Mouse (Mus musculus): ENCODE data around the gene Cttn. TPM values are rescaled to one million over a fixed set of nuclear protein-coding genes. Genes with fewer than 3 reads are reported as not detected.

Cttn gene
- polyA plus RNA-seq, 1 experiment, result 120 TPM

- no peak overlapping the region for H3K4me3 ChIP-seq
- H3K36me3 ChIP-seq (ENCODE audit: control insufficient read depth, insufficient read depth), result no peaks in the 10 kb centered on the region
- no peak for TF ChIP-seq E2F4 (IDR thresholded peaks at IDR 0.05; ENCODE audit: insufficient read depth)
- no peak for TF ChIP-seq MYOG (IDR thresholded peaks at IDR 0.05; ENCODE audit: control insufficient read depth in 1 of 3, insufficient read depth in 1 of 3, insufficient read length in 2 of 3, low read depth in 2 of 3)
- TF ChIP-seq MAX (IDR thresholded peaks at IDR 0.05; ENCODE audit: low read depth), result no peak
- no peak for TF ChIP-seq CEBPB (IDR thresholded peaks at IDR 0.05; ENCODE audit: insufficient read depth, poor library complexity, severe bottlenecking)
- no peak for TF ChIP-seq POLR2AphosphoS2 (IDR thresholded peaks at IDR 0.05; ENCODE audit: insufficient read length, low read depth)
- TF ChIP-seq TCF3 (IDR thresholded peaks at IDR 0.05; ENCODE audit: insufficient read length, low read depth), result no peak
- no peak for TF ChIP-seq MYOD1 (IDR thresholded peaks at IDR 0.05; ENCODE audit: control insufficient read depth in 1 of 3, insufficient read length in 2 of 3, low read depth in 2 of 3)
- TF ChIP-seq USF1 (IDR thresholded peaks at IDR 0.05; ENCODE audit: low read depth), result no peak
- TF ChIP-seq POLR2A (IDR thresholded peaks at IDR 0.05; ENCODE audit: insufficient read length, low read depth), result no peak
- TF ChIP-seq SRF (IDR thresholded peaks at IDR 0.05; ENCODE audit: control insufficient read depth, insufficient read length, low read depth), result no peak
- H3K4me2 ChIP-seq (ENCODE audit: low read depth), result no peak overlapping the region
- H3ac ChIP-seq (ENCODE audit: control insufficient read depth, insufficient read length), result no peak overlapping the region
- H3K79me2 ChIP-seq (ENCODE audit: control insufficient read depth, insufficient read depth), result no peaks in the 10 kb centered on the region
- H3K27me3 ChIP-seq (ENCODE audit: control insufficient read depth, insufficient read depth, insufficient read length), result no peaks in the 10 kb centered on the region
Observed at GRCm38 (mm10) chr7:144427460-144427859, 43.3 kb downstream of the Cttn start.

GRCm38 (mm10) chr7:144426594-144426993, 44.2 kb downstream of the Cttn start:
- H3K4me2 ChIP-seq (ENCODE audit: low read depth), result no peak overlapping the region
- TF ChIP-seq MYOD1 (IDR thresholded peaks at IDR 0.05; ENCODE audit: control insufficient read depth in 1 of 3, insufficient read length in 2 of 3, low read depth in 2 of 3) (no peak), TCF12 (IDR thresholded peaks at IDR 0.05; ENCODE audit: insufficient read depth, poor library complexity, severe bottlenecking) (no peak), E2F4 (IDR thresholded peaks at IDR 0.05; ENCODE audit: insufficient read depth) (no peak), MYOG (IDR thresholded peaks at IDR 0.05; ENCODE audit: control insufficient read depth in 1 of 3, insufficient read depth in 1 of 3, insufficient read length in 2 of 3, low read depth in 2 of 3) (no peak), CEBPB (IDR thresholded peaks at IDR 0.05; ENCODE audit: insufficient read depth, poor library complexity, severe bottlenecking) (no peak), POLR2A (IDR thresholded peaks at IDR 0.05; ENCODE audit: insufficient read length, low read depth) (no peak), SRF (IDR thresholded peaks at IDR 0.05; ENCODE audit: control insufficient read depth, insufficient read length, low read depth) (no peak), POLR2AphosphoS2 (IDR thresholded peaks at IDR 0.05; ENCODE audit: insufficient read length, low read depth) (no peak), USF1 (IDR thresholded peaks at IDR 0.05; ENCODE audit: low read depth) (no peak), MAX (IDR thresholded peaks at IDR 0.05; ENCODE audit: low read depth) (no peak), TCF3 (IDR thresholded peaks at IDR 0.05; ENCODE audit: insufficient read length, low read depth) (no peak), REST (IDR thresholded peaks at IDR 0.05; ENCODE audit: insufficient read depth, insufficient read length) (no peak)
- no peak overlapping the region for H3ac ChIP-seq (ENCODE audit: control insufficient read depth, insufficient read length)
- no peak overlapping the region for H3K4me3 ChIP-seq
- no peaks in the 10 kb centered on the region for H3K79me2 ChIP-seq (ENCODE audit: control insufficient read depth, insufficient read depth)
- no peaks in the 10 kb centered on the region for H3K36me3 ChIP-seq (ENCODE audit: control insufficient read depth, insufficient read depth)
- H3K27me3 ChIP-seq (ENCODE audit: control insufficient read depth, insufficient read depth, insufficient read length), result no peaks in the 10 kb centered on the region

GRCm38 (mm10) chr7:144425953-144426352, 44.9 kb downstream of the Cttn start:
- Histone ChIP-seq H3K4me2 (ENCODE audit: low read depth) (no peak overlapping the region), H3K79me2 (ENCODE audit: control insufficient read depth, insufficient read depth) (no peaks in the 10 kb centered on the region), H3K36me3 (ENCODE audit: control insufficient read depth, insufficient read depth) (no peaks in the 10 kb centered on the region), H3K27me3 (ENCODE audit: control insufficient read depth, insufficient read depth, insufficient read length) (no peaks in the 10 kb centered on the region), H3K4me3 (no peak overlapping the region), H3ac (ENCODE audit: control insufficient read depth, insufficient read length) (no peak overlapping the region)
- TF ChIP-seq USF1 (IDR thresholded peaks at IDR 0.05; ENCODE audit: low read depth) (no peak), MYOD1 (IDR thresholded peaks at IDR 0.05; ENCODE audit: control insufficient read depth in 1 of 3, insufficient read length in 2 of 3, low read depth in 2 of 3) (no peak), MAX (IDR thresholded peaks at IDR 0.05; ENCODE audit: low read depth) (no peak), CEBPB (IDR thresholded peaks at IDR 0.05; ENCODE audit: insufficient read depth, poor library complexity, severe bottlenecking) (no peak), REST (IDR thresholded peaks at IDR 0.05; ENCODE audit: insufficient read depth, insufficient read length) (no peak), MYOG (IDR thresholded peaks at IDR 0.05; ENCODE audit: control insufficient read depth in 1 of 3, insufficient read depth in 1 of 3, insufficient read length in 2 of 3, low read depth in 2 of 3) (no peak), TCF3 (IDR thresholded peaks at IDR 0.05; ENCODE audit: insufficient read length, low read depth) (no peak), POLR2AphosphoS2 (IDR thresholded peaks at IDR 0.05; ENCODE audit: insufficient read length, low read depth) (no peak), TCF12 (IDR thresholded peaks at IDR 0.05; ENCODE audit: insufficient read depth, poor library complexity, severe bottlenecking) (no peak), SRF (IDR thresholded peaks at IDR 0.05; ENCODE audit: control insufficient read depth, insufficient read length, low read depth) (no peak), E2F4 (IDR thresholded peaks at IDR 0.05; ENCODE audit: insufficient read depth) (no peak), POLR2A (IDR thresholded peaks at IDR 0.05; ENCODE audit: insufficient read length, low read depth) (no peak)

GRCm38 (mm10) chr7:144421478-144421877, 49.3 kb downstream of the Cttn start:
- TF ChIP-seq MYOG (IDR thresholded peaks at IDR 0.05; ENCODE audit: control insufficient read depth in 1 of 3, insufficient read depth in 1 of 3, insufficient read length in 2 of 3, low read depth in 2 of 3) (no peak), E2F4 (IDR thresholded peaks at IDR 0.05; ENCODE audit: insufficient read depth) (no peak), CEBPB (IDR thresholded peaks at IDR 0.05; ENCODE audit: insufficient read depth, poor library complexity, severe bottlenecking) (no peak), POLR2AphosphoS2 (IDR thresholded peaks at IDR 0.05; ENCODE audit: insufficient read length, low read depth) (no peak), MAX (IDR thresholded peaks at IDR 0.05; ENCODE audit: low read depth) (no peak), TCF12 (IDR thresholded peaks at IDR 0.05; ENCODE audit: insufficient read depth, poor library complexity, severe bottlenecking) (no peak), POLR2A (IDR thresholded peaks at IDR 0.05; ENCODE audit: insufficient read length, low read depth) (no peak)
- Histone ChIP-seq H3K79me2 (ENCODE audit: control insufficient read depth, insufficient read depth) (no peaks in the 10 kb centered on the region), H3ac (ENCODE audit: control insufficient read depth, insufficient read length) (no peak overlapping the region), H3K4me3 (no peak overlapping the region), H3K27me3 (ENCODE audit: control insufficient read depth, insufficient read depth, insufficient read length) (no peaks in the 10 kb centered on the region), H3K4me2 (ENCODE audit: low read depth) (no peak overlapping the region), H3K36me3 (ENCODE audit: control insufficient read depth, insufficient read depth) (no peaks in the 10 kb centered on the region)

GRCm38 (mm10) chr7:144420552-144420951, 50.3 kb downstream of the Cttn start:
- Histone ChIP-seq H3K4me3 (no peak overlapping the region), H3K79me2 (ENCODE audit: control insufficient read depth, insufficient read depth) (no peaks in the 10 kb centered on the region), H3K36me3 (ENCODE audit: control insufficient read depth, insufficient read depth) (no peaks in the 10 kb centered on the region), H3K4me2 (ENCODE audit: low read depth) (no peak overlapping the region), H3ac (ENCODE audit: control insufficient read depth, insufficient read length) (no peak overlapping the region), H3K27me3 (ENCODE audit: control insufficient read depth, insufficient read depth, insufficient read length) (no peaks in the 10 kb centered on the region)
- no peak for TF ChIP-seq USF1 (IDR thresholded peaks at IDR 0.05; ENCODE audit: low read depth)
- no peak for TF ChIP-seq TCF3 (IDR thresholded peaks at IDR 0.05; ENCODE audit: insufficient read length, low read depth)
- no peak for TF ChIP-seq POLR2A (IDR thresholded peaks at IDR 0.05; ENCODE audit: insufficient read length, low read depth)
- no peak for TF ChIP-seq REST (IDR thresholded peaks at IDR 0.05; ENCODE audit: insufficient read depth, insufficient read length)
- no peak for TF ChIP-seq TCF12 (IDR thresholded peaks at IDR 0.05; ENCODE audit: insufficient read depth, poor library complexity, severe bottlenecking)
- no peak for TF ChIP-seq CEBPB (IDR thresholded peaks at IDR 0.05; ENCODE audit: insufficient read depth, poor library complexity, severe bottlenecking)
- TF ChIP-seq MYOG (IDR thresholded peaks at IDR 0.05; ENCODE audit: control insufficient read depth in 1 of 3, insufficient read depth in 1 of 3, insufficient read length in 2 of 3, low read depth in 2 of 3), result no peak
- no peak for TF ChIP-seq E2F4 (IDR thresholded peaks at IDR 0.05; ENCODE audit: insufficient read depth)
- TF ChIP-seq SRF (IDR thresholded peaks at IDR 0.05; ENCODE audit: control insufficient read depth, insufficient read length, low read depth), result no peak
- no peak for TF ChIP-seq MAX (IDR thresholded peaks at IDR 0.05; ENCODE audit: low read depth)
